Mouse (Mus musculus) E14TG2a.4 (cell line): ENCODE results near the gene Taar7d.

ENCODE experiments used
- CTCF ChIP-seq: conservative IDR thresholded peaks from 2 replicates; pipeline ENCODE4 v1.5.1; 2014; ENCODE audit warnings: low read length
- NANOG ChIP-seq: IDR thresholded peaks from 2 replicates; pipeline ENCODE4 v1.6.1; 2014; ENCODE audit warnings: borderline replicate concordance, low read length, mixed read lengths

GRCm38 (mm10) chr10:23999639-24000038, 27.4 kb upstream of the Taar7d start, which contains the start of gene Taar7b:
- no peak for TF ChIP-seq CTCF
- TF ChIP-seq NANOG: no peak
